Mouse (Mus musculus) brain, embryonic 14.5 days (tissue): ENCODE measurements around the gene Mettl7a1. TPM values are rescaled to one million over a fixed set of nuclear protein-coding genes. Genes with fewer than 3 reads are reported as not detected.
"Not testable (repeated sequence)": the region's sequence is repeated elsewhere in the genome, so short reads cannot be mapped to it uniquely, and the experiment has no call there.

Experiments
- DNase-seq: peaks from one replicate; pipeline ENCODE4 v3.0.0-alpha.2; 2011; ENCODE audit warnings: low read depth
- CTCF ChIP-seq: fragments of 200-500 bp; IDR thresholded peaks from 2 replicates; pipeline ENCODE4 v1.5.1; 2012; ENCODE audit warnings: inconsistent platforms, mild to moderate bottlenecking, moderate library complexity, borderline replicate concordance; ENCODE audit not compliant: insufficient read depth, insufficient read length; ENCODE audit errors: extremely low read depth
- POLR2A ChIP-seq: fragments of 200-500 bp; IDR thresholded peaks from 2 replicates; pipeline ENCODE4 v1.6.1; 2012; ENCODE audit warnings: mild to moderate bottlenecking, inconsistent platforms, borderline replicate concordance; ENCODE audit not compliant: poor library complexity, insufficient read depth, insufficient read length, severe bottlenecking; ENCODE audit errors: extremely low read depth
- polyA plus RNA-seq: library from polyadenylated mRNA; depleted of rRNA; stranded (reverse); fragments of >200 nt; gene quantifications from 2 replicates; pipeline ENCODE4 v1.2.3, GENCODE M21; 2012; rRNA removed

The Mettl7a1 gene
- polyA plus RNA-seq, 1 experiment, result 12.7 TPM

- TF ChIP-seq CTCF (peak; percentile 71; the same call in 1 of the 2 replicates), POLR2A (no peak)
- peak; percentile 85 for DNase-seq
These were observed 71.1 kb downstream of the Mettl7a1 start for GRCm38 (mm10) chr15:100375066-100375465.

GRCm38 (mm10) chr15:100377847-100378505, 74.0 kb downstream of the Mettl7a1 start:
- not testable (repeated sequence) for DNase-seq

Other genes starting within 250 kb of the Mettl7a1 start
- gene Atf1, start 76.3 kb upstream of the Mettl7a1 start, polyA plus RNA-seq, result 15.5 and 19.0 TPM in 2 replicates
- gene Tmprss12, start 23.3 kb upstream of the Mettl7a1 start, polyA plus RNA-seq, result not detected in 2 replicates
- gene Mettl7a3, start 30.8 kb downstream of the Mettl7a1 start, polyA plus RNA-seq, result 0.09 and 0.11 TPM in 2 replicates
- not detected in 2 replicates for gene Methig1, start 49.0 kb downstream of the Mettl7a1 start, polyA plus RNA-seq
- gene Mettl7a2, start 49.1 kb downstream of the Mettl7a1 start, polyA plus RNA-seq, result not detected in 2 replicates
- gene Higd1c, start 60.4 kb downstream of the Mettl7a1 start, polyA plus RNA-seq, result not detected in 2 replicates
- gene Gm5475, start 118.0 kb downstream of the Mettl7a1 start, polyA plus RNA-seq, result 0.03 TPM in 1 of 2 replicates, not detected in the other
- 37.6 and 45.6 TPM in 2 replicates for gene Slc11a2, start 120.9 kb downstream of the Mettl7a1 start, polyA plus RNA-seq
- gene Letmd1, start 164.9 kb downstream of the Mettl7a1 start, polyA plus RNA-seq, result 83.8 and 88.4 TPM in 2 replicates
- gene Csrnp2, start 191.3 kb downstream of the Mettl7a1 start, polyA plus RNA-seq, result 40.2 and 40.9 TPM in 2 replicates
- 27.3 and 32.3 TPM in 2 replicates for gene Tfcp2, start 247.9 kb downstream of the Mettl7a1 start, polyA plus RNA-seq